Mouse (Mus musculus): ENCODE results near the gene Ddx50. TPM values are rescaled to one million over a fixed set of nuclear protein-coding genes. Genes with fewer than 3 reads are reported as not detected.
"Not testable (repeated sequence)": the region's sequence is repeated elsewhere in the genome, so short reads cannot be mapped to it uniquely, and the experiment has no call there.

Gene Ddx50
- total and polyA plus RNA-seq, 2 experiments from 2014 or later, result 40.8 to 77.0 TPM

- H3K4me3 ChIP-seq (ENCODE audit: low read depth, low read length), result no peak overlapping the region
- ATAC-seq (ENCODE audit: low FRiP score), result no peak
These were observed 68.3 kb downstream of the Ddx50 start for GRCm38 (mm10) chr10:62582701-62583100.

GRCm38 (mm10) chr10:62582263-62582662 is 68.8 kb downstream of the Ddx50 start:
- ATAC-seq (ENCODE audit: low FRiP score) (no peak), DNase-seq (ENCODE audit: low spot score) (no peak)
- Histone ChIP-seq H3K9me3 (ENCODE audit: low read length) (no peaks in the 10 kb centered on the region), H3K27me3 (ENCODE audit: insufficient read depth, low read length) (no peaks in the 10 kb centered on the region), H3K4me2 (ENCODE audit: low read depth, low read length, poor library complexity, severe bottlenecking) (no peak overlapping the region), H3K36me3 (ENCODE audit: insufficient read depth, low read length) (peaks cover 57% of the 10 kb centered on the region), H3K9ac (replicated peaks; ENCODE audit: low read length, poor library complexity, severe bottlenecking) (no peak overlapping the region), H3K4me1 (ENCODE audit: insufficient read depth, low read length) (no peaks in the 10 kb centered on the region; the same call in 1 of the 2 replicates), H3K4me3 (ENCODE audit: low read depth, low read length) (no peak overlapping the region), H3K27ac (ENCODE audit: low read depth, low read length) (no peak overlapping the region)
- 92% methylated on average over 17 of the region's 17 CpGs for WGBS
- TF ChIP-seq CTCF (IDR thresholded peaks at IDR 0.05), result no peak

More at GRCm38 (mm10) chr10:62582701-62583100, 68.3 kb downstream of the Ddx50 start:
- H3K4me2 ChIP-seq (ENCODE audit: low read depth, low read length, poor library complexity, severe bottlenecking), result no peak overlapping the region
- 81% methylated on average over 7 of the region's 7 CpGs for WGBS
- no peaks in the 10 kb centered on the region for H3K9me3 ChIP-seq (ENCODE audit: low read length)
- no peak overlapping the region for H3K27ac ChIP-seq (ENCODE audit: low read depth, low read length)
- H3K36me3 ChIP-seq (ENCODE audit: insufficient read depth, low read length), result peaks cover 60% of the 10 kb centered on the region
- DNase-seq (ENCODE audit: low spot score), result no peak
- no peaks in the 10 kb centered on the region for H3K27me3 ChIP-seq (ENCODE audit: insufficient read depth, low read length)
- TF ChIP-seq CTCF (IDR thresholded peaks at IDR 0.05), result no peak
- H3K4me1 ChIP-seq (ENCODE audit: insufficient read depth, low read length), result no peaks in the 10 kb centered on the region
- no peak overlapping the region for H3K9ac ChIP-seq (replicated peaks; ENCODE audit: low read length, poor library complexity, severe bottlenecking)

GRCm38 (mm10) chr10:62579129-62579528 is 71.9 kb downstream of the Ddx50 start:
- not testable (repeated sequence) for DNase-seq (ENCODE audit: low spot score); H3K27me3 ChIP-seq (ENCODE audit: insufficient read depth, low read length); H3K4me2 ChIP-seq (ENCODE audit: low read depth, low read length, poor library complexity, severe bottlenecking); ATAC-seq (ENCODE audit: low FRiP score); H3K4me1 ChIP-seq (ENCODE audit: insufficient read depth, low read length); H3K9ac ChIP-seq (replicated peaks; ENCODE audit: low read length, poor library complexity, severe bottlenecking); H3K9me3 ChIP-seq (ENCODE audit: low read length); H3K4me3 ChIP-seq (ENCODE audit: low read depth, low read length)
- Histone ChIP-seq H3K27ac (ENCODE audit: low read depth, low read length) (0 out of 2 replicates have a peak overlapping the region, but pooled peaks have one; percentile 57), H3K36me3 (ENCODE audit: insufficient read depth, low read length) (peaks cover 45% of the 10 kb centered on the region)
- 84% methylated on average over 10 of the region's 13 CpGs for WGBS

GRCm38 (mm10) chr10:62578338-62579100 is 72.5 kb downstream of the Ddx50 start, which contains the start of gene Kif1bp:
Gene Kif1bp (minus strand): TSS chr10:62578457.
- peaks cover 43% of the 10 kb centered on the region for H3K36me3 ChIP-seq (ENCODE audit: insufficient read depth, low read length)
- TF ChIP-seq CTCF (IDR thresholded peaks at IDR 0.05), result no peak
- peak within 1 kb of the TSS; percentile 92 for H3K4me3 ChIP-seq (ENCODE audit: low read depth, low read length)
- H3K4me2 ChIP-seq (ENCODE audit: low read depth, low read length, poor library complexity, severe bottlenecking), result peak within 1 kb of the TSS; percentile 78
- DNase-seq (ENCODE audit: low spot score), result peak; percentile 99
- peak; percentile 99 for ATAC-seq (ENCODE audit: low FRiP score)
- 6% methylated on average over 33 of the region's 33 CpGs for WGBS
- no peaks in the 10 kb centered on the region for H3K9me3 ChIP-seq (ENCODE audit: low read length)
- H3K4me1 ChIP-seq (ENCODE audit: insufficient read depth, low read length), result no peaks in the 10 kb centered on the region; the same call in 1 of the 2 replicates
- no peaks in the 10 kb centered on the region for H3K27me3 ChIP-seq (ENCODE audit: insufficient read depth, low read length)
- peak within 1 kb of the TSS; percentile 84 for H3K27ac ChIP-seq (ENCODE audit: low read depth, low read length)
- H3K9ac ChIP-seq (replicated peaks; ENCODE audit: low read length, poor library complexity, severe bottlenecking), result peak within 1 kb of the TSS; percentile 84

- peak; percentile 25 for TF ChIP-seq CTCF (IDR thresholded peaks at IDR 0.05)
- H3K4me3 ChIP-seq (ENCODE audit: low read depth, low read length), result peak overlapping the region; percentile 92
These were observed 73.2 kb downstream of the Ddx50 start for GRCm38 (mm10) chr10:62577673-62578337.

GRCm38 (mm10) chr10:62575001-62575400 is 76.0 kb downstream of the Ddx50 start:
- H3K27ac ChIP-seq (ENCODE audit: low read depth, low read length), result no peak overlapping the region
- WGBS, result 91% methylated on average over 13 of the region's 13 CpGs
- DNase-seq (ENCODE audit: low spot score) (no peak), ATAC-seq (ENCODE audit: low FRiP score) (no peak)
- no peaks in the 10 kb centered on the region for H3K9me3 ChIP-seq (ENCODE audit: low read length)
- no peaks in the 10 kb centered on the region; the same call in 1 of the 2 replicates for H3K4me1 ChIP-seq (ENCODE audit: insufficient read depth, low read length)
- H3K36me3 ChIP-seq (ENCODE audit: insufficient read depth, low read length), result peaks cover 27% of the 10 kb centered on the region
- TF ChIP-seq CTCF (IDR thresholded peaks at IDR 0.05), result no peak
- no peaks in the 10 kb centered on the region for H3K27me3 ChIP-seq (ENCODE audit: insufficient read depth, low read length)
- H3K9ac ChIP-seq (replicated peaks; ENCODE audit: low read length, poor library complexity, severe bottlenecking), result no peak overlapping the region
- H3K4me2 ChIP-seq (ENCODE audit: low read depth, low read length, poor library complexity, severe bottlenecking), result no peak overlapping the region
- H3K4me3 ChIP-seq (ENCODE audit: low read depth, low read length), result no peak overlapping the region

More at GRCm38 (mm10) chr10:62577673-62578337, 73.2 kb downstream of the Ddx50 start:
- H3K27me3 ChIP-seq (ENCODE audit: insufficient read depth, low read length), result no peaks in the 10 kb centered on the region
- peak overlapping the region; percentile 84 for H3K9ac ChIP-seq (replicated peaks; ENCODE audit: low read length, poor library complexity, severe bottlenecking)
- H3K36me3 ChIP-seq (ENCODE audit: insufficient read depth, low read length), result peaks cover 40% of the 10 kb centered on the region
- WGBS, result 2% methylated on average over 50 of the region's 54 CpGs
- peak overlapping the region; percentile 78 for H3K4me2 ChIP-seq (ENCODE audit: low read depth, low read length, poor library complexity, severe bottlenecking)
- no peaks in the 10 kb centered on the region; the same call in 1 of the 2 replicates for H3K4me1 ChIP-seq (ENCODE audit: insufficient read depth, low read length)
- DNase-seq (ENCODE audit: low spot score) (peak; percentile 45), ATAC-seq (ENCODE audit: low FRiP score) (peak; percentile 79)
- peak overlapping the region; percentile 84 for H3K27ac ChIP-seq (ENCODE audit: low read depth, low read length)
- no peaks in the 10 kb centered on the region for H3K9me3 ChIP-seq (ENCODE audit: low read length)

Data from midbrain, postnatal 0 days (tissue).